Mouse (Mus musculus) embryo, embryonic 9.5 days (tissue): Measurements from ENCODE around the gene Slc43a1.

Source experiments
- DNase-seq: peaks from one replicate; pipeline ENCODE4 v3.0.0-alpha.2; 2017; ENCODE audit errors: extremely low spot score

The Slc43a1 gene

GRCm38 (mm10) chr2:84868521-84868943 is 29.9 kb downstream of the Slc43a1 start:
- peak; percentile 70 for DNase-seq

GRCm38 (mm10) chr2:84868977-84869376 is 30.3 kb downstream of the Slc43a1 start:
- no peak for DNase-seq

GRCm38 (mm10) chr2:84870623-84871160 is 32.0 kb downstream of the Slc43a1 start:
- no peak for DNase-seq

- peak; percentile 25 for DNase-seq
These were observed 33.6 kb downstream of the Slc43a1 start for GRCm38 (mm10) chr2:84872105-84872716.

- DNase-seq: no peak
These were observed 37.2 kb downstream of the Slc43a1 start for GRCm38 (mm10) chr2:84875842-84876241.

GRCm38 (mm10) chr2:84880590-84880989 is 41.9 kb downstream of the Slc43a1 start:
- DNase-seq: no peak

GRCm38 (mm10) chr2:84882606-84883005 is 44.0 kb downstream of the Slc43a1 start:
- DNase-seq: no peak

GRCm38 (mm10) chr2:84883084-84883483 is 44.4 kb downstream of the Slc43a1 start:
- peak; percentile 24 for DNase-seq

GRCm38 (mm10) chr2:84883530-84883929 is 44.9 kb downstream of the Slc43a1 start:
- no peak for DNase-seq

- no peak for DNase-seq
These were observed 45.3 kb downstream of the Slc43a1 start for GRCm38 (mm10) chr2:84883942-84884341.

GRCm38 (mm10) chr2:84884611-84885010 is 46.0 kb downstream of the Slc43a1 start:
- DNase-seq: no peak

- DNase-seq: peak; percentile 20
These were observed 46.7 kb downstream of the Slc43a1 start for GRCm38 (mm10) chr2:84885084-84886055.

GRCm38 (mm10) chr2:84886234-84886731 is 47.6 kb downstream of the Slc43a1 start, which contains the start of gene Rtn4rl2:
Gene Rtn4rl2 (minus strand): TSS chr2:84886710.
- DNase-seq: peak; percentile 48

GRCm38 (mm10) chr2:84886821-84887281 is 48.2 kb downstream of the Slc43a1 start:
- DNase-seq: peak; percentile 72

GRCm38 (mm10) chr2:84887411-84888271 is 49.0 kb downstream of the Slc43a1 start:
- DNase-seq: peak; percentile 45

- DNase-seq: peak; percentile 83
These were observed 50.1 kb downstream of the Slc43a1 start for GRCm38 (mm10) chr2:84888657-84889315.

- no peak for DNase-seq
These were observed 50.8 kb downstream of the Slc43a1 start for GRCm38 (mm10) chr2:84889316-84890044.

GRCm38 (mm10) chr2:84890045-84890340 is 51.3 kb downstream of the Slc43a1 start:
- peak; percentile 76 for DNase-seq

- DNase-seq: no peak
These were observed 54.7 kb downstream of the Slc43a1 start for GRCm38 (mm10) chr2:84893359-84893758.
